Mouse (Mus musculus) ES-Bruce4 (cell line): ENCODE data around the gene Rpl23.

Experiments
- CTCF ChIP-seq: IDR thresholded peaks from one replicate; pipeline ENCODE4 v1.8.1; 2011; ENCODE audit warnings: low read depth, low read length
- POLR2A ChIP-seq: IDR thresholded peaks from one replicate; pipeline ENCODE4 v1.8.1; 2011; ENCODE audit warnings: low read length; ENCODE audit not compliant: insufficient read depth

DNA sequence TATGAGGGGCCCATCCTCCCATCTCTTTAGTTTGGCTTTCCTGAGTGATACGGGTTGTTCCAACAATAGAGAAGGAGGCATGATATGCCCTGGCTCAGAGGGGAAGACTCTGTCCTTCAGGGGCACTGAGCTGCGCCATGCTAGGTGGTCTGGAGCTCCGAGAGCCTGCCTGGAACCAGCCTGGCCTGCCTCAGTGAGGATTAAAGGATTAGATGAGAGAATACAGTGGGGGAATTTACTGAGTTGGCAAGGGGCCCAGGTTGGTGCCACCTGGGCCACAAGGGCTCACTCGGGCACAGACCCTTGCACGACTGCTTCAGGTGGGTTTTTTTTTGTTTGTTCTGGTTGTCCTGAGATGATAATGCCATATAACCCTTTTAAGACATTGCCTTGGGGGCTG is 33.9 kb upstream of the Rpl23 start:
- TF ChIP-seq POLR2A (no peak), CTCF (no peak)
